Mouse (Mus musculus) CH12.LX (cell line): ENCODE results near the gene Olfr1008. TPM values are rescaled to one million over a fixed set of nuclear protein-coding genes. Genes with fewer than 3 reads are reported as not detected.
"Not testable (repeated sequence)": the region's sequence is repeated elsewhere in the genome, so short reads cannot be mapped to it uniquely, and the experiment has no call there.

ENCODE experiments used
- DNase-seq: peaks from one replicate; pipeline ENCODE4 v3.0.0-alpha.2; 2013; ENCODE audit errors: extremely low read depth
- H3K27ac ChIP-seq: 2 replicates; pipeline ENCODE4 v1.5.1; 2012; ENCODE audit warnings: low read depth, mild to moderate bottlenecking, control low read depth, moderate library complexity; ENCODE audit not compliant: insufficient read depth
- H3K27me3 ChIP-seq: replicated peaks from 2 replicates; pipeline ENCODE3; 2012; ENCODE audit warnings: inconsistent platforms
- H3K36me3 ChIP-seq, 2 experiments: replicated peaks in 1 of 2; 2 replicates each; pipeline versions ENCODE3 to v1.6.1; 2012; ENCODE audit warnings: inconsistent platforms in 1 of 2, low read length in 1 of 2, mild to moderate bottlenecking in 1 of 2, mixed read lengths in 1 of 2, moderate library complexity in 1 of 2; ENCODE audit not compliant: control insufficient read depth in 1 of 2, insufficient read depth in 1 of 2
- H3K4me1 ChIP-seq, 2 experiments: 2 replicates each; pipeline ENCODE4 v1.6.1; 2012; ENCODE audit warnings: inconsistent platforms in 1 of 2, moderate library complexity in 1 of 2; ENCODE audit not compliant: insufficient read depth in 2 of 2, control insufficient read depth in 1 of 2
- H3K4me2 ChIP-seq: 2 replicates; pipeline ENCODE4 v1.6.1; 2012; ENCODE audit warnings: low read depth, mild to moderate bottlenecking, control low read depth; ENCODE audit not compliant: poor library complexity, insufficient read depth, severe bottlenecking
- H3K4me3 ChIP-seq, 3 experiments: fragments of 150-350 bp in 1 of 3; sonication (generic) in 1 of 3; replicated peaks in 1 of 3; 2 replicates each; pipeline versions ENCODE3 to v1.5.1; 2011 to 2012; ENCODE audit warnings: low read depth in 2 of 3, low read length in 2 of 3, mild to moderate bottlenecking in 2 of 3, moderate library complexity in 2 of 3, control low read depth in 1 of 3, improper control_type of control experiment in 1 of 3, inconsistent platforms in 1 of 3, mixed read lengths in 1 of 3; ENCODE audit not compliant: poor library complexity in 1 of 3
- H3K79me2 ChIP-seq: replicated peaks from 2 replicates; pipeline ENCODE4 v1.6.1; 2012; ENCODE audit warnings: mild to moderate bottlenecking, moderate library complexity; ENCODE audit not compliant: control insufficient read depth, poor library complexity, insufficient read depth, severe bottlenecking; ENCODE audit errors: extremely low read depth
- H3K9ac ChIP-seq: 2 replicates; pipeline ENCODE4 v1.6.1; 2012; ENCODE audit warnings: low read depth, mild to moderate bottlenecking, control low read depth, moderate library complexity; ENCODE audit not compliant: insufficient read depth
- H3K9me3 ChIP-seq: replicated peaks from 2 replicates; pipeline ENCODE3; 2012; ENCODE audit warnings: low read length, inconsistent platforms, mixed read lengths
- BHLHE40 ChIP-seq: IDR thresholded peaks from 2 replicates; pipeline ENCODE4 v1.6.1; 2011; ENCODE audit warnings: mild to moderate bottlenecking, low read depth, low read length, improper control_type of control experiment
- CHD2 ChIP-seq: IDR thresholded peaks from 2 replicates; pipeline ENCODE4 v1.6.1; 2011; ENCODE audit warnings: low read length, improper control_type of control experiment
- CTCF ChIP-seq, 2 experiments: IDR thresholded peaks in 1 of 2; conservative IDR thresholded peaks in 1 of 2; 2 replicates each; pipeline ENCODE4 v1.5.1; 2011 to 2012; ENCODE audit warnings: low read depth in 2 of 2, low read length in 2 of 2, improper control_type of control experiment in 1 of 2, inconsistent platforms in 1 of 2, mild to moderate bottlenecking in 1 of 2, moderate library complexity in 1 of 2
- E2F4 ChIP-seq: IDR thresholded peaks from 2 replicates; pipeline ENCODE4 v1.6.1; 2011; ENCODE audit warnings: low read depth, low read length, improper control_type of control experiment; ENCODE audit not compliant: insufficient replicate concordance
- ELF1 ChIP-seq: IDR thresholded peaks from 2 replicates; pipeline ENCODE4 v1.6.1; 2014; ENCODE audit warnings: low read depth, mild to moderate bottlenecking, inconsistent platforms, low read length, improper control_type of control experiment
- EP300 ChIP-seq: IDR thresholded peaks from 2 replicates; pipeline ENCODE4 v1.6.1; 2011; ENCODE audit warnings: low read length, improper control_type of control experiment
- ETS1 ChIP-seq: conservative IDR thresholded peaks from 2 replicates; pipeline ENCODE4 v1.6.1; 2012; ENCODE audit warnings: low read depth, mild to moderate bottlenecking, inconsistent platforms, low read length, improper control_type of control experiment, moderate library complexity
- JUND ChIP-seq: conservative IDR thresholded peaks from 2 replicates; pipeline ENCODE4 v1.6.1; 2011; ENCODE audit warnings: low read depth, low read length, improper control_type of control experiment
- KAT2A ChIP-seq: IDR thresholded peaks from 2 replicates; pipeline ENCODE4 v1.6.1; 2012; ENCODE audit warnings: low read length, improper control_type of control experiment, inconsistent platforms; ENCODE audit not compliant: insufficient replicate concordance
- MAX ChIP-seq: IDR thresholded peaks from 2 replicates; pipeline ENCODE4 v1.6.1; 2011; ENCODE audit warnings: low read length, improper control_type of control experiment
- MAZ ChIP-seq: IDR thresholded peaks from 2 replicates; pipeline ENCODE4 v1.6.1; 2012; ENCODE audit warnings: low read depth, mild to moderate bottlenecking, inconsistent platforms, low read length, improper control_type of control experiment, moderate library complexity
- MXI1 ChIP-seq: IDR thresholded peaks from 2 replicates; pipeline ENCODE4 v1.6.1; 2011; ENCODE audit warnings: mild to moderate bottlenecking, low read depth, low read length, improper control_type of control experiment
- MYC ChIP-seq: IDR thresholded peaks from 2 replicates; pipeline ENCODE4 v1.6.1; 2011; ENCODE audit warnings: low read depth, mild to moderate bottlenecking, improper control_type of control experiment, low read length
- NELFE ChIP-seq: IDR thresholded peaks from 2 replicates; pipeline ENCODE4 v1.6.1; 2011; ENCODE audit warnings: low read depth, low read length, improper control_type of control experiment
- NRF1 ChIP-seq: IDR thresholded peaks from 2 replicates; pipeline ENCODE4 v1.6.1; 2014; ENCODE audit warnings: low read depth, mild to moderate bottlenecking, inconsistent platforms, low read length, improper control_type of control experiment, moderate library complexity
- RCOR1 ChIP-seq: conservative IDR thresholded peaks from 2 replicates; pipeline ENCODE4 v1.6.1; 2012; ENCODE audit warnings: low read depth, mild to moderate bottlenecking, inconsistent platforms, low read length, improper control_type of control experiment
- SMC3 ChIP-seq: IDR thresholded peaks from 2 replicates; pipeline ENCODE4 v1.6.1; 2011; ENCODE audit warnings: low read depth, low read length, improper control_type of control experiment
- TBP ChIP-seq: conservative IDR thresholded peaks from 2 replicates; pipeline ENCODE4 v1.6.1; 2011; ENCODE audit warnings: low read depth, low read length, improper control_type of control experiment
- USF1 ChIP-seq: IDR thresholded peaks from 2 replicates; pipeline ENCODE4 v1.6.1; 2014; ENCODE audit warnings: low read depth, mild to moderate bottlenecking, inconsistent platforms, low read length, improper control_type of control experiment
- ZC3H11A ChIP-seq: IDR thresholded peaks from 2 replicates; pipeline ENCODE4 v1.6.1; 2012; ENCODE audit warnings: low read depth, mild to moderate bottlenecking, inconsistent platforms, low read length, improper control_type of control experiment
- ZKSCAN1 ChIP-seq: IDR thresholded peaks from 2 replicates; pipeline ENCODE4 v1.6.1; 2012; ENCODE audit warnings: low read depth, inconsistent platforms, low read length, improper control_type of control experiment, borderline replicate concordance
- ZMIZ1 ChIP-seq: IDR thresholded peaks from 2 replicates; pipeline ENCODE4 v1.6.1; 2012; ENCODE audit warnings: low read depth, mild to moderate bottlenecking, inconsistent platforms, low read length, improper control_type of control experiment
- dilution Hi-C: fragments of 300-500 bp; cut with MboI; formaldehyde crosslinking; loops from 2 replicates; pipeline ENCODE4 v1.14.3; 2020; ENCODE audit warnings: low sequenced_read_pairs; ENCODE audit not compliant: extremely low pct_unique_long_range_greater_than_20kb, extremely low pct_ligation_motif_present
- in situ Hi-C: fragments of 300-500 bp; cut with MboI; formaldehyde crosslinking; loops from 3 replicates; pipeline ENCODE4 v1.14.3; 2019; ENCODE audit warnings: low sequenced_read_pairs, low pct_ligation_motif_present, low pct_unique_long_range_greater_than_20kb, mixed read lengths
- polyA plus RNA-seq: library from polyadenylated mRNA; unstranded; fragments of >175 nt; gene quantifications from 2 replicates; pipeline ENCODE4 v1.2.1, GENCODE M21; 2012; ENCODE audit warnings: low read depth; ENCODE audit not compliant: insufficient read length
- total RNA-seq, 2 experiments: library from RNA; depleted of rRNA; stranded (reverse); fragments of 300-350 nt in 1 of 2; fragments of >200 nt in 1 of 2; gene quantifications; 2 replicates each; pipeline ENCODE4 v1.2.3; 2012 to 2014

The Olfr1008 gene
- total RNA-seq (2012; rRNA removed) (not detected in 2 replicates), total RNA-seq (2014; rRNA removed) (not detected in 2 replicates), polyA plus RNA-seq (not detected in 2 replicates)

GRCm38 (mm10) chr2:85689131-85689530 is at the start of gene Olfr1008:
Gene Olfr1008, plus strand, starts transcription at chr2:85689431.
- Histone ChIP-seq H3K4me3 (no peak within 1 kb of the TSS), H3K9ac (no peak within 1 kb of the TSS)
- TF ChIP-seq ETS1, result no peak
- TF ChIP-seq ELF1, result no peak
- TF ChIP-seq, all 38 proteins: peak for 0
- peaks cover 9% of the 10 kb centered on the region for H3K9me3 ChIP-seq
- dilution Hi-C loops, result no loop called here
- DNase-seq, result no peak
- in situ Hi-C loops, result no loop called here
- no peak within 1 kb of the TSS for H3K4me2 ChIP-seq
- no peaks in the 10 kb centered on the region for H3K36me3 ChIP-seq
- no peaks in the 10 kb centered on the region for H3K79me2 ChIP-seq
- H3K27me3 ChIP-seq, result no peaks in the 10 kb centered on the region
- H3K4me1 ChIP-seq, result no peaks in the 10 kb centered on the region
- no peak within 1 kb of the TSS for H3K27ac ChIP-seq

- in situ Hi-C loops, result no loop called here
- Histone ChIP-seq H3K9me3 (no peaks in the 10 kb centered on the region), H3K4me3 (no peak within 1 kb of the TSS), H3K4me2 (no peak within 1 kb of the TSS), H3K9ac (no peak within 1 kb of the TSS), H3K79me2 (no peaks in the 10 kb centered on the region), H3K36me3 (no peaks in the 10 kb centered on the region), H3K4me1 (no peaks in the 10 kb centered on the region), H3K27ac (no peak within 1 kb of the TSS), H3K27me3 (no peaks in the 10 kb centered on the region)
- no peak for DNase-seq
- no peak for TF ChIP-seq USF1
- no peak for TF ChIP-seq NELFE
- TF ChIP-seq MAZ, result no peak
- no peak for TF ChIP-seq ZMIZ1
- TF ChIP-seq TBP, result no peak
- TF ChIP-seq BHLHE40, result no peak
- TF ChIP-seq CHD2, result no peak
- no peak for TF ChIP-seq KAT2A
- TF ChIP-seq JUND, result no peak
- no peak for TF ChIP-seq NRF1
- no peak for TF ChIP-seq RCOR1
- TF ChIP-seq MYC, result no peak
- TF ChIP-seq MXI1, result no peak
- TF ChIP-seq E2F4, result no peak
- no peak for TF ChIP-seq MAX
- TF ChIP-seq EP300, result no peak
- no peak for TF ChIP-seq CTCF (conservative IDR thresholded peaks at IDR 0.05 in 1 of 2, IDR thresholded peaks at IDR 0.05 in 1 of 2; ENCODE audit: low read depth in 2 of 2, low read length in 2 of 2)
- no peak for TF ChIP-seq ZC3H11A
- TF ChIP-seq SMC3, result no peak
- no peak for TF ChIP-seq ZKSCAN1
- dilution Hi-C loops, result no loop called here
Observed at GRCm38 (mm10) chr2:85650604-85651003, 38.6 kb upstream of the Olfr1008 start, which contains the start of gene Olfr1002. Gene Olfr1002, minus strand, starts transcription at chr2:85650704.

GRCm38 (mm10) chr2:85664355-85664754 is 24.9 kb upstream of the Olfr1008 start, which contains the start of gene Olfr154:
Gene Olfr154, minus strand, starts transcription at chr2:85664455.
- H3K27ac ChIP-seq, H3K4me2 ChIP-seq, DNase-seq, H3K36me3 ChIP-seq, H3K9ac ChIP-seq, in situ Hi-C loops, H3K4me3 ChIP-seq, H3K79me2 ChIP-seq, dilution Hi-C loops, H3K27me3 ChIP-seq, H3K9me3 ChIP-seq, H3K4me1 ChIP-seq: not testable (repeated sequence)
